ENCODE assay signal across 23 mouse cellular contexts in genomic region chr9:50941804-50942401, GRCm38 (mm10).
DNase-seq lines count a peak whose midpoint lies in the region; TF ChIP-seq lines count a peak whose summit lies in the region.
"Had no signal": no experiment of that assay in that cellular context is flagged by ENCODE, and none has a peak within 500 bp of the region (broad histone marks: within the 10 kb centered on the region; RNA-seq: fewer than 3 reads in every experiment).

No protein-coding gene starts in this region.

- no peak overlapping the region for H3K4me3 ChIP-seq in CH12.LX (replicated peaks in 1 of 3; ENCODE audit: low read depth in 2 of 3, low read length in 2 of 3, poor library complexity in 1 of 3)
- H3K4me3 ChIP-seq: embryonic facial prominence, embryonic 15.5 days; erythroblast, embryonic 14.5 days; forebrain, embryonic 10.5 days; gastrocnemius, adult 2 months; heart, embryonic 10.5 days had no signal

- TF ChIP-seq RAD21 in CH12.LX (IDR thresholded peaks at IDR 0.05; ENCODE audit: low read depth, low read length): no peak

- no peaks in the 10 kb centered on the region for H3K79me2 ChIP-seq in CH12.LX (replicated peaks; ENCODE audit: control insufficient read depth, extremely low read depth, insufficient read depth, poor library complexity, severe bottlenecking)

- peaks cover 3 to 47% of the 10 kb centered on the region in 2 experiments for H3K4me1 ChIP-seq in CH12.LX (ENCODE audit: control insufficient read depth in 1 of 2, insufficient read depth in 2 of 2)
- H3K4me1 ChIP-seq: embryonic facial prominence, embryonic 15.5 days; heart, embryonic 10.5 days had no signal

- DNase-seq in CH12.LX (ENCODE audit: extremely low read depth): no peak
- DNase-seq in ZHBTc4 (ENCODE audit: low read depth, low spot score): peak; percentile 9
- DNase-seq in thymus, postnatal 0 days (ENCODE audit: low spot score): peak; percentile 37
- no peak for DNase-seq in kidney, postnatal 25 days
- no peak for DNase-seq in ovary, postnatal 14 days (ENCODE audit: low spot score)
- DNase-seq in cerebellum, adult 8-10 months: no peak
- DNase-seq: adrenal gland, adult 2 months; adrenal gland, postnatal 25 days; B cell, adult 2 months; cerebellum, adult 2 months; cerebellum, postnatal 14 days; embryo, embryonic 11 days; gastrocnemius, adult 2 months; gastrocnemius, postnatal 25 days; heart, adult 11 months; heart, postnatal 10 days; heart, postnatal 4 days had no signal

- dilution Hi-C loops in CH12.LX (cut with MboI; ENCODE audit: extremely low pct_ligation_motif_present, extremely low pct_unique_long_range_greater_than_20kb, low sequenced_read_pairs): no loop called here

- TF ChIP-seq POLR2A in CH12.LX (IDR thresholded peaks at IDR 0.05; ENCODE audit: low read depth, low read length): no peak

- H3K27ac ChIP-seq in CH12.LX (ENCODE audit: insufficient read depth, low read depth): no peak overlapping the region; the same call in 1 of the 2 replicates
- H3K27ac ChIP-seq: embryonic facial prominence, embryonic 15.5 days; forebrain, embryonic 10.5 days; gastrocnemius, adult 2 months; heart, embryonic 10.5 days; hindbrain, embryonic 14.5 days had no signal

- TF ChIP-seq EP300 in CH12.LX (IDR thresholded peaks at IDR 0.05; ENCODE audit: low read length): 0 out of 2 replicates have a peak, but pooled peaks have one; percentile 41

- 0 out of 2 replicates have a peak overlapping the region, but pooled peaks have one; percentile 30 for H3K9ac ChIP-seq in CH12.LX (ENCODE audit: insufficient read depth, low read depth)
- H3K9ac ChIP-seq: embryonic facial prominence, embryonic 15.5 days; hindbrain, embryonic 14.5 days had no signal

- peaks cover 0 to 6% of the 10 kb centered on the region in 2 experiments for H3K36me3 ChIP-seq in CH12.LX (replicated peaks in 1 of 2; ENCODE audit: control insufficient read depth in 1 of 2, insufficient read depth in 1 of 2, low read length in 1 of 2)
- H3K36me3 ChIP-seq: embryonic facial prominence, embryonic 15.5 days; heart, embryonic 10.5 days had no signal

- peak overlapping the region; percentile 73 for H3K4me2 ChIP-seq in CH12.LX (ENCODE audit: insufficient read depth, low read depth, poor library complexity, severe bottlenecking)
- H3K4me2 ChIP-seq: embryonic facial prominence, embryonic 15.5 days; hindbrain, embryonic 14.5 days had no signal

- no peaks in the 10 kb centered on the region for H3K27me3 ChIP-seq in CH12.LX (replicated peaks)
- H3K27me3 ChIP-seq: embryonic facial prominence, embryonic 15.5 days; Patski had no signal

- in situ Hi-C loops in CH12.LX (cut with MboI; ENCODE audit: low pct_ligation_motif_present, low pct_unique_long_range_greater_than_20kb, low sequenced_read_pairs): no loop called here

- no peak for TF ChIP-seq CTCF in CH12.LX (conservative IDR thresholded peaks at IDR 0.05 in 1 of 2, IDR thresholded peaks at IDR 0.05 in 1 of 2; ENCODE audit: low read depth in 2 of 2, low read length in 2 of 2)

- H3K9me3 ChIP-seq in CH12.LX (replicated peaks; ENCODE audit: low read length): no peaks in the 10 kb centered on the region
- H3K9me3 ChIP-seq: embryonic facial prominence, embryonic 15.5 days; forebrain, embryonic 10.5 days; heart, embryonic 10.5 days had no signal

TF ChIP-seq in CH12.LX, 34 proteins besides CTCF, POLR2A, EP300 and RAD21:
- TF ChIP-seq TBP (conservative IDR thresholded peaks at IDR 0.05; ENCODE audit: low read depth, low read length): no peak
- TF ChIP-seq UBTF (IDR thresholded peaks at IDR 0.05; ENCODE audit: low read depth, low read length): no peak
- TF ChIP-seq SIN3A (IDR thresholded peaks at IDR 0.05; ENCODE audit: low read length): no peak
- TF ChIP-seq BHLHE40 (IDR thresholded peaks at IDR 0.05; ENCODE audit: low read depth, low read length): 0 out of 2 replicates have a peak, but pooled peaks have one; percentile 17
- no peak for TF ChIP-seq TCF12 (IDR thresholded peaks at IDR 0.05; ENCODE audit: low read depth, low read length)
- TF ChIP-seq CHD2 (IDR thresholded peaks at IDR 0.05; ENCODE audit: low read length): no peak
- TF ChIP-seq MEF2A (IDR thresholded peaks at IDR 0.05; ENCODE audit: borderline replicate concordance, low read depth, low read length): no peak
- no peak for TF ChIP-seq PAX5 (IDR thresholded peaks at IDR 0.05; ENCODE audit: low read length)
- TF ChIP-seq KAT2A (IDR thresholded peaks at IDR 0.05; ENCODE audit: insufficient replicate concordance, low read length): no peak
- no peak for TF ChIP-seq POLR2AphosphoS2 (IDR thresholded peaks at IDR 0.05; ENCODE audit: low read depth, low read length)
- TF ChIP-seq MAX (IDR thresholded peaks at IDR 0.05; ENCODE audit: low read length): no peak
- no peak for TF ChIP-seq ZKSCAN1 (IDR thresholded peaks at IDR 0.05; ENCODE audit: borderline replicate concordance, low read depth, low read length)
- no peak for TF ChIP-seq IRF4 (IDR thresholded peaks at IDR 0.05; ENCODE audit: low read depth, low read length)
- TF ChIP-seq E2F4 (IDR thresholded peaks at IDR 0.05; ENCODE audit: insufficient replicate concordance, low read depth, low read length): no peak
- no peak for TF ChIP-seq MXI1 (IDR thresholded peaks at IDR 0.05; ENCODE audit: low read depth, low read length)
- TF ChIP-seq RCOR1 (conservative IDR thresholded peaks at IDR 0.05; ENCODE audit: low read depth, low read length): no peak
- TF ChIP-seq ELF1 (IDR thresholded peaks at IDR 0.05; ENCODE audit: low read depth, low read length): no peak; the same call in 1 of the 2 replicates
- TF ChIP-seq MYC (IDR thresholded peaks at IDR 0.05; ENCODE audit: low read depth, low read length): no peak
- 0 out of 2 replicates have a peak, but pooled peaks have one; percentile 22 for TF ChIP-seq JUND (conservative IDR thresholded peaks at IDR 0.05; ENCODE audit: low read depth, low read length)
- peak; percentile 37; the same call in 1 of the 2 replicates for TF ChIP-seq USF2 (conservative IDR thresholded peaks at IDR 0.05; ENCODE audit: low read depth, low read length)
- peak; percentile 38 for TF ChIP-seq USF1 (IDR thresholded peaks at IDR 0.05; ENCODE audit: low read depth, low read length)
- TF ChIP-seq MAFK (IDR thresholded peaks at IDR 0.05; ENCODE audit: insufficient replicate concordance, low read length): no peak
- no peak for TF ChIP-seq SMC3 (IDR thresholded peaks at IDR 0.05; ENCODE audit: low read depth, low read length)
- TF ChIP-seq JUN (IDR thresholded peaks at IDR 0.05; ENCODE audit: insufficient read depth, low read depth, low read length): no peak
- no peak for TF ChIP-seq HCFC1 (IDR thresholded peaks at IDR 0.05; ENCODE audit: low read depth, low read length)
- no peak; the same call in 1 of the 2 replicates for TF ChIP-seq ETS1 (conservative IDR thresholded peaks at IDR 0.05; ENCODE audit: low read depth, low read length)
- peak; percentile 51; the same call in 1 of the 2 replicates for TF ChIP-seq CHD1 (IDR thresholded peaks at IDR 0.05; ENCODE audit: low read depth, low read length)

Comparison
In these comparisons a context has a peak if more than half of its experiments do, and no peak if none do; other contexts are left out.
1. DNase-seq: peak in ZHBTc4 (single experiment) and thymus, postnatal 0 days (single experiment); none in CH12.LX (single experiment), kidney, postnatal 25 days (0 of 2), ovary, postnatal 14 days (single experiment) and cerebellum, adult 8-10 months (single experiment).